Mouse (Mus musculus) erythroblast, adult 5-6 weeks (primary cell): ENCODE results near the gene Klrc2. TPM values are rescaled to one million over a fixed set of nuclear protein-coding genes. Genes with fewer than 3 reads are reported as not detected.
"Not testable (repeated sequence)": the region's sequence is repeated elsewhere in the genome, so short reads cannot be mapped to it uniquely, and the experiment has no call there.

ENCODE experiments used
- ATAC-seq: replicated peaks from 2 replicates; pipeline ENCODE4 v1.8.0; 2016; ENCODE audit warnings: moderate number of reproducible peaks, mild to moderate bottlenecking, moderate TSS enrichment, inconsistent platforms; ENCODE audit not compliant: poor library complexity, low FRiP score, severe bottlenecking
- total RNA-seq, 2 experiments: library from RNA; stranded (forward) in 1 of 2; stranded (reverse) in 1 of 2; fragments of 150-400 nt in 1 of 2; fragments of 200-764, 138-1000 nt in 1 of 2; gene quantifications; 2 replicates each; pipeline versions ENCODE4 v1.2.3 to v1.2.4; 2015 to 2017; ENCODE audit warnings: low replicate concordance in 2 of 2

The Klrc2 gene
- 1.0 TPM in 1 of 2 replicates, not detected in the other for total RNA-seq (2015; ENCODE audit: low replicate concordance)
- total RNA-seq (2017; ENCODE audit: low replicate concordance), result 0.42 and 1.3 TPM in 2 replicates

GRCm38 (mm10) chr6:129660589-129660988 is at the start of gene Klrc2:
Gene Klrc2, minus strand, starts transcription at chr6:129660689.
- ATAC-seq, result not testable (repeated sequence)

- not testable (repeated sequence) for ATAC-seq
Measured at GRCm38 (mm10) chr6:129691436-129691835, 30.9 kb upstream of the Klrc2 start.

- no peak for ATAC-seq
Measured at GRCm38 (mm10) chr6:129680379-129680778, 19.9 kb upstream of the Klrc2 start.

- no peak for ATAC-seq
Measured at GRCm38 (mm10) chr6:129678873-129679272, 18.4 kb upstream of the Klrc2 start, which contains the start of gene Klrc1. Gene Klrc1, minus strand, starts transcription at chr6:129678973.

GRCm38 (mm10) chr6:129661301-129661700 is 812 bp upstream of the Klrc2 start:
- not testable (repeated sequence) for ATAC-seq

- ATAC-seq, result not testable (repeated sequence)
Measured at GRCm38 (mm10) chr6:129644054-129644453, 16.4 kb downstream of the Klrc2 start.

- ATAC-seq, result not testable (repeated sequence)
Measured at GRCm38 (mm10) chr6:129643237-129643636, 17.3 kb downstream of the Klrc2 start, which contains the start of gene Klrc3. Gene Klrc3, minus strand, starts transcription at chr6:129643337.

- not testable (repeated sequence) for ATAC-seq
Measured at GRCm38 (mm10) chr6:129631046-129631445, 29.4 kb downstream of the Klrc2 start.

- no peak for ATAC-seq
Measured at GRCm38 (mm10) chr6:129623735-129624134, 36.8 kb downstream of the Klrc2 start, which contains the start of gene Klrk1. Gene Klrk1, minus strand, starts transcription at chr6:129623864.

GRCm38 (mm10) chr6:129608372-129608771 is 52.1 kb downstream of the Klrc2 start:
- ATAC-seq, result no peak

Other genes with a start within 250 kb of the Klrc2 start
- not detected in 2 replicates for gene Clec1a, start 208.7 kb downstream of the Klrc2 start, total RNA-seq (2015; ENCODE audit: low replicate concordance)
- gene Clec1a, start 208.7 kb downstream of the Klrc2 start, total RNA-seq (2017; ENCODE audit: low replicate concordance), result 0.17 and 1.1 TPM in 2 replicates
- 6.9 and 13.8 TPM in 2 replicates for gene Olr1, start 153.5 kb downstream of the Klrc2 start, total RNA-seq (2015; ENCODE audit: low replicate concordance)
- gene Olr1, start 153.5 kb downstream of the Klrc2 start, total RNA-seq (2017; ENCODE audit: low replicate concordance), result 10.0 and 12.6 TPM in 2 replicates
- not detected in 2 replicates for gene Tmem52b, start 148.1 kb downstream of the Klrc2 start, total RNA-seq (2015; ENCODE audit: low replicate concordance)
- not detected in 2 replicates for gene Tmem52b, start 148.1 kb downstream of the Klrc2 start, total RNA-seq (2017; ENCODE audit: low replicate concordance)
- 14.0 and 22.6 TPM in 2 replicates for gene Gabarapl1, start 127.5 kb downstream of the Klrc2 start, total RNA-seq (2015; ENCODE audit: low replicate concordance)
- gene Gabarapl1, start 127.5 kb downstream of the Klrc2 start, total RNA-seq (2017; ENCODE audit: low replicate concordance), result 31.4 and 36.7 TPM in 2 replicates
- not detected in 2 replicates for gene Klre1, start 82.8 kb downstream of the Klrc2 start, total RNA-seq (2015; ENCODE audit: low replicate concordance)
- gene Klre1, start 82.8 kb downstream of the Klrc2 start, total RNA-seq (2017; ENCODE audit: low replicate concordance), result 1.1 TPM in 1 of 2 replicates, not detected in the other
- gene Klrd1, start 68.9 kb downstream of the Klrc2 start, total RNA-seq (2015; ENCODE audit: low replicate concordance), result not detected in 2 replicates
- gene Klrd1, start 68.9 kb downstream of the Klrc2 start, total RNA-seq (2017; ENCODE audit: low replicate concordance), result 2.4 TPM in 1 of 2 replicates, not detected in the other
- gene Klrk1, start 36.8 kb downstream of the Klrc2 start, total RNA-seq (2015; ENCODE audit: low replicate concordance), result 1.7 and 2.9 TPM in 2 replicates
- gene Klrk1, start 36.8 kb downstream of the Klrc2 start, total RNA-seq (2017; ENCODE audit: low replicate concordance), result 3.4 and 6.6 TPM in 2 replicates
- gene Klrc3, start 17.4 kb downstream of the Klrc2 start, total RNA-seq (2015; ENCODE audit: low replicate concordance), result not detected in 2 replicates
- not detected in 2 replicates for gene Klrc3, start 17.4 kb downstream of the Klrc2 start, total RNA-seq (2017; ENCODE audit: low replicate concordance)
- 0.63 TPM in 1 of 2 replicates, not detected in the other for gene Klrc1, start 18.3 kb upstream of the Klrc2 start, total RNA-seq (2015; ENCODE audit: low replicate concordance)
- 2.2 and 3.1 TPM in 2 replicates for gene Klrc1, start 18.3 kb upstream of the Klrc2 start, total RNA-seq (2017; ENCODE audit: low replicate concordance)
- not detected in 2 replicates for gene Klri1, start 56.4 kb upstream of the Klrc2 start, total RNA-seq (2015; ENCODE audit: low replicate concordance)
- gene Klri1, start 56.4 kb upstream of the Klrc2 start, total RNA-seq (2017; ENCODE audit: low replicate concordance), result not detected in 2 replicates
- not detected in 2 replicates for gene Klri2, start 79.8 kb upstream of the Klrc2 start, total RNA-seq (2015; ENCODE audit: low replicate concordance)
- not detected in 2 replicates for gene Klri2, start 79.8 kb upstream of the Klrc2 start, total RNA-seq (2017; ENCODE audit: low replicate concordance)
- not detected in 2 replicates for gene Gm156, start 123.6 kb upstream of the Klrc2 start, total RNA-seq (2015; ENCODE audit: low replicate concordance)
- not detected in 2 replicates for gene Gm156, start 123.6 kb upstream of the Klrc2 start, total RNA-seq (2017; ENCODE audit: low replicate concordance)
- not detected in 2 replicates for gene Gm17631, start 202.0 kb upstream of the Klrc2 start, total RNA-seq (2015; ENCODE audit: low replicate concordance)
- gene Gm17631, start 202.0 kb upstream of the Klrc2 start, total RNA-seq (2017; ENCODE audit: low replicate concordance), result not detected in 2 replicates
- 4.0 and 4.2 TPM in 2 replicates for gene Klra17, start 216.0 kb upstream of the Klrc2 start, total RNA-seq (2015; ENCODE audit: low replicate concordance)
- gene Klra17, start 216.0 kb upstream of the Klrc2 start, total RNA-seq (2017; ENCODE audit: low replicate concordance), result not detected in 2 replicates